Mouse (Mus musculus) megakaryocyte-erythroid progenitor cell, adult 5 weeks (primary cell): ENCODE results near the gene Olfr530. TPM values are rescaled to one million over a fixed set of nuclear protein-coding genes. Genes with fewer than 3 reads are reported as not detected.

Source experiments
- polyA plus RNA-seq: library from polyadenylated mRNA; stranded (reverse); fragments of >175 nt; gene quantifications from 2 replicates; pipeline ENCODE4 v1.2.3, GENCODE M21; 2012

The Olfr530 gene
- polyA plus RNA-seq = not detected in 2 replicates

DNA sequence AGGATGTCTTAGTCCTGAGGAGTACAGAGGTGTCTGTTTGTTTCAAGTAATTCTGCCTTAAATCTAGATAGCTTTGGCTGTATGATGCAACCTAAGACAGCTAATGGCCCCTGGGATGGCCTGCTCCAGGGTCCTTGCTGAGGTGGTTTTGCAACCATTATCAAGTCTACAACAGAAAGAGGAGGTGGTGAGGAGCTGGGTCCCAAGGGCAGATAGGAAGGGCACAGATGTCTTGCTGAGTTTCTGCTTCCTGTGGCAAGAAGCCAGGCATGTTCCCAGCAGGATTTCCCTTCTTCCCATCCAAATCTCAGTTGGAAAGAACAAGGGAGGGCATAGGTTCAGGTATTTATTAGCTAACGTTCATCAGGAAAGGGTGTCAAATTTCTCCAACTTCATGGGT is at the start of gene Olfr530:
Gene Olfr530 (minus strand): TSS at position 101 of the 400 bp plus-strand sequence.

DNA sequence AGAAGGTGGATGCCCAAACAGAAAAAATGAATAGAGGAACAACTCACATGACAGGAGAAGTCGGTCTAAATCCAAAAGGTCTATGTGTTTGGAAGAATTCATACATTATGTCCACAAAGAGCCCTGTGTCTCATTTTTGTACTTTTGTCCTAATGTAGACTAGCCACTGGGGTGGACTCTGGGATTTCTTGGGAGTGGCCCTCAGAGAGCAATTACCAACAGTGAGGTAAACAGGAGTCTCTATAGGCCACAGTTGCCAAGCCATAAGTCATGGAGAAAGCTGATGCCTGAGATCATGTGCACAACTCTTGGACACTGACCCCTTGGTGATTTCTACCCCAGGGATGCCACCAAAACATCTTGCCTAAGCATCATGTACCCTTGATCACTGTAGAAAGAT is 45.4 kb upstream of the Olfr530 start, which contains the start of gene Olfr532:
Gene Olfr532 (minus strand): TSS at position 101 of the 400 bp plus-strand sequence.

DNA sequence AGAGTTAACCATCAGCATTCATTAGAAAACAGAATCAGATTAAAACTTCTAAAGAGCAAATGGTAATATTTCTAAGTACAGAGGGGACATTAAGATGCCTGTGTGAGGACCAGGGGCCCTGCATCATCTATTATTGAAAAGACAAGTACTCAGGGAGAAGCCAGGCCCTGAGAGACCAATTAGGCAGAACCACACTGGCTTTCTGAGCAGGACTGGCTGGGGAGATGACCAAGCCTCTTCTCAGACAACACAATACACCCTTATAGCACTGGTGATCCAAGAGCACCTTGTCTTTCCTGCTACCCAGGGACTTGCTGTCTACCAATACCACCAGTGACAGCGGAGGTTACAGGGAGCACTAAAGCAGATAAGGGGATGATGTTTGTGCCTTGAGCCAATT is 26.7 kb upstream of the Olfr530 start, which contains the start of gene Olfr531:
Gene Olfr531 (minus strand): TSS at position 101 of the 400 bp plus-strand sequence.

DNA sequence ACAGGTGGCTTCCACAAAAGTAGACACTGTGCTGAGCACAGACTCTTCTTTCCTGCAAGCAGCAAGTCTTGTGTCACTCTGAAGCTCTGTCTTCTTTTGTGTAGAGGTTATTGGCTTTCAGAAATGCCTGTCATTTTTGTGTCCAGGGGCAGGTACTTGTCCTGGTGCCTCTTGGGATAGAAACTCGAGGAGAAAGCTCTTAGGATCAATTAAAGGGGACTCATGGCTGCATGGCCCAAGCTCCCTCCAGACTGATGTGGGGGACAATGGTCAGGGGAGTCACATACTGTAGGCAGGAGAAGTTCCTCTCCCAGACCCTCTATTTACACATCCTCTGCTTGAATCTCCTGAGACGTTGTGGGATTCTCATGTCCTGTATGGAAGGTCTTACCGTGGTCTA is 14.6 kb downstream of the Olfr530 start, which contains the start of gene Olfr60:
Gene Olfr60 (minus strand): TSS at position 101 of the 400 bp plus-strand sequence.

DNA sequence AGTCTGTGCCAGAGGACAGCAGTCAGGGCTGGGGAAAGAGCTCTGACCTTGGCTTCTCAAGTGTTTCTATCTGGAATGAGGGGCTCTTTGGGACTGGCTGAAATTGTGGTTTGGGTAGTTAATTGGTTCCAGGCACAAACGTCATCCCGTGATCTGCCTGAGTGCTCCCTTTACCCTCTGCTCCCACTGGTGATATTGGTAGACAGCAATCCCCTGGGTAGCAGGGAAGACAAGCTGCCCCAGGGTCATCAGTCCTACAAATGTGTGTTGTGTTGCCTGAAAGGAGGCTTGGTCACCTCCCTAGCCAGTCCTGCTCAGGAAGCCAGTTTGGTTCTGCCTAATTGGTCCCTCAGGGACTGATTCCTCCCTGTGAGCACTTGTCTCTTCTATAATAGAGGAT is 42.4 kb downstream of the Olfr530 start, which contains the start of gene Olfr527:
Gene Olfr527 (plus strand): TSS at position 301 of the 400 bp plus-strand sequence.

Other genes starting within 250 kb of the Olfr530 start
- 4.8 and 6.7 TPM in 2 replicates for gene Mtg1, start 238.8 kb downstream of the Olfr530 start, polyA plus RNA-seq
- not detected in 2 replicates for gene Sprn, start 221.5 kb downstream of the Olfr530 start, polyA plus RNA-seq
- not detected in 2 replicates for gene Olfr522, start 211.6 kb downstream of the Olfr530 start, polyA plus RNA-seq
- not detected in 2 replicates for gene Olfr523, start 203.1 kb downstream of the Olfr530 start, polyA plus RNA-seq
- gene Olfr524, start 170.4 kb downstream of the Olfr530 start, polyA plus RNA-seq = 0.02 TPM in 1 of 2 replicates, not detected in the other
- gene Cd163l1, start 158.1 kb downstream of the Olfr530 start, polyA plus RNA-seq = 0.18 TPM in 1 of 2 replicates, not detected in the other
- gene 5830411N06Rik, start 129.0 kb downstream of the Olfr530 start, polyA plus RNA-seq = not detected in 2 replicates
- not detected in 2 replicates for gene Olfr525, start 55.5 kb downstream of the Olfr530 start, polyA plus RNA-seq
- not detected in 2 replicates for gene Olfr527, start 42.3 kb downstream of the Olfr530 start, polyA plus RNA-seq
- gene Olfr60, start 14.7 kb downstream of the Olfr530 start, polyA plus RNA-seq = not detected in 2 replicates
- not detected in 2 replicates for gene Olfr531, start 26.6 kb upstream of the Olfr530 start, polyA plus RNA-seq
- gene Olfr532, start 45.3 kb upstream of the Olfr530 start, polyA plus RNA-seq = not detected in 2 replicates
- 0.06 TPM in 1 of 2 replicates, not detected in the other for gene Olfr533, start 87.0 kb upstream of the Olfr530 start, polyA plus RNA-seq
- gene Olfr535, start 107.9 kb upstream of the Olfr530 start, polyA plus RNA-seq = not detected in 2 replicates
- not detected in 2 replicates for gene Olfr536, start 131.1 kb upstream of the Olfr530 start, polyA plus RNA-seq
- gene Olfr538, start 191.6 kb upstream of the Olfr530 start, polyA plus RNA-seq = not detected in 2 replicates
- not detected in 2 replicates for gene Olfr46, start 224.9 kb upstream of the Olfr530 start, polyA plus RNA-seq